Mouse (Mus musculus): ENCODE results near the gene Rap2c.

GRCm38 (mm10) chrX:50965157-50965556 is 52.7 kb downstream of the Rap2c start:
- no peak for TF ChIP-seq TAL1 (IDR thresholded peaks at IDR 0.05; ENCODE audit: low read length)
- no peak for TF ChIP-seq GATA1 (IDR thresholded peaks at IDR 0.05; ENCODE audit: low read length)

Measured in erythroblast, embryonic 14.5 days (primary cell).